Mouse (Mus musculus) ES-Bruce4 (cell line): ENCODE measurements around the gene Zscan12.

Source experiments
- CTCF ChIP-seq: IDR thresholded peaks from one replicate; pipeline ENCODE4 v1.8.1; 2011; ENCODE audit warnings: low read depth, low read length
- EP300 ChIP-seq: IDR thresholded peaks from 2 replicates; pipeline ENCODE4 v1.6.1; 2011; ENCODE audit warnings: low read depth, low read length; ENCODE audit not compliant: insufficient read depth
- POLR2A ChIP-seq: IDR thresholded peaks from one replicate; pipeline ENCODE4 v1.8.1; 2011; ENCODE audit warnings: low read length; ENCODE audit not compliant: insufficient read depth

DNA sequence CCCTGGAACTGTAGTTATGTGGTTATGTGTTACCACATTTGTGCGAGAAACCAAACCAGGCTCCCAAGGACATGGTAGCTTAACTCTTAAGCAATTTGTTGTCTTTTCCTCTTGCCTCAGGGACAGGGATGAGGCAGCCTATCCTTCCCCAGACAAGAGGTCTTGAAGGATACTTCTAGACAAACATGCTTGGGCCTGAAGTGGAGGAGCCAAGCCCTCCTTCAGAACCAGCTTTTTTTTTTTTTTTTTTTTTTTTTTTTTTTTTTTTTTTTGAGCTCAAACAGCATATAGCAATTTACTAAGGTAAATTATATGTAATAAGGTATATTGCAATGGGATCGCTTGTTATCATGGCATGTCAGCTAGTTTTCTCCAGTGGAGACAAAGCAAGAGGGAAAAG is 53.1 kb downstream of the Zscan12 start:
- TF ChIP-seq CTCF, result no peak
- no peak for TF ChIP-seq EP300
- TF ChIP-seq POLR2A, result no peak
